15 mouse cellular contexts compared by ENCODE assay signal in genomic region chr7:95465506-95465905, GRCm38 (mm10).
"Had no signal": no experiment of that assay in that cellular context is flagged by ENCODE, and none has a peak within 500 bp of the region (broad histone marks: within the 10 kb centered on the region; RNA-seq: fewer than 3 reads in every experiment).

No protein-coding gene starts in this region.

- ATAC-seq: liver, embryonic 12.5 days had no signal

- H3K27ac ChIP-seq: kidney, postnatal 0 days; limb, embryonic 13.5 days; liver, embryonic 12.5 days; midbrain, embryonic 10.5 days; neural tube, embryonic 15.5 days had no signal

- H3K4me3 ChIP-seq: limb, embryonic 13.5 days; liver, embryonic 12.5 days; midbrain, embryonic 10.5 days; myocyte; neural tube, embryonic 15.5 days had no signal

- DNase-seq: layer of hippocampus, postnatal 36 days; left cerebral cortex, postnatal 4 days; lung, embryonic 14.5 days; lung, postnatal 10 days; lung, postnatal 4 days; midbrain, embryonic 14.5 days; right cerebral cortex, adult 18-20 months; right cerebral cortex, postnatal 25 days; thymus, postnatal 36 days had no signal

- H3K4me1 ChIP-seq: limb, embryonic 13.5 days; liver, embryonic 12.5 days; midbrain, embryonic 10.5 days; neural tube, embryonic 15.5 days had no signal

- H3K9me3 ChIP-seq: limb, embryonic 13.5 days; liver, embryonic 12.5 days; midbrain, embryonic 10.5 days; neural tube, embryonic 15.5 days had no signal

- H3K9ac ChIP-seq: limb, embryonic 13.5 days; liver, embryonic 12.5 days; lung, embryonic 14.5 days; neural tube, embryonic 15.5 days had no signal

- H3K4me2 ChIP-seq: limb, embryonic 13.5 days; liver, embryonic 12.5 days; lung, embryonic 14.5 days; neural tube, embryonic 15.5 days had no signal

- H3K36me3 ChIP-seq: limb, embryonic 13.5 days; liver, embryonic 12.5 days; midbrain, embryonic 10.5 days; neural tube, embryonic 15.5 days had no signal

- H3K27me3 ChIP-seq: limb, embryonic 13.5 days; liver, embryonic 12.5 days; neural tube, embryonic 15.5 days had no signal
